Mouse (Mus musculus) embryo, embryonic 9.5 days (tissue): ENCODE measurements at regions not wholly inside any gene's neighbourhood (a gene's known extent, or its start where the extent isn't known, plus 50 kb on each side); places are given as distances from the start of the nearest gene placed in this dataset.

ENCODE experiments used
- DNase-seq: peaks from one replicate; pipeline ENCODE4 v3.0.0-alpha.2; 2017; ENCODE audit errors: extremely low spot score

DNA sequence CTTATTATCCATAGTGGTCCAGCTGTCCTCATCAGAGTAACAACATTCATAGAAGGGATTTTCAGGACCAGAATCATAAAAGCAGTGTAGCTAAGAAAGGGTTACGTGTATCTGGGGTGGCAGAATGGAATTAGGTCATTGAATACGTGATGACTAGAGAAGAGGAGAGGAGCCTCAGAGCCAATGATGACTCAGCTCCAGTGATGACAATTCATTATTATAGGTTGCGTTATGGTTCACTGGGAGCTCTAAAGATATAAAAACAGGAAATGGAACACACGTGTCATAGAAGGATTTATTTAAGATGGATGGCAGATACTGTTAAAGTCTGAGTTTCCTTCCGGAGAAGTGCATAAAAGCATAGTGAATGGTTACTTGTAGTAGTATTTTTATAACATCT is 291.6 kb downstream of the Isl1 start:
- no peak for DNase-seq

DNA sequence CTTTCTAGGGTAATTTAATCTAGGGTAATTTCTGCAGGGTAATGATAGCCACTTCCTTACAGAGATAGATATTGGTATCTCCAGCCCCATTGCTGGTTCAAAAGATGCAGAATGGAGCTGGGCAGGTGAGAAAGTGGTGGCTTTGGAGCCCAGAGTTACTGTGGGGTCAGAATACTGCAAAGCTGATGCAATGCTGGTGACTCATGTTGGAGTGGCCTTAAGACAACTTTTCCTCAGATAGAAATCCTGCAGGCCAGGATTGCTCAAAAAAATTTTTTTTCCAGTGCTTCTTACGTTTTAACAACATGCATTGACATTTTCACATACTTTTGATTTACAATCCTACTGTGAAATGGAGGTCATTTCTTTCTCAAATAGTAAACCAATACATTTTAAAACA is 305.8 kb downstream of the Isl1 start:
- DNase-seq: no peak

DNA sequence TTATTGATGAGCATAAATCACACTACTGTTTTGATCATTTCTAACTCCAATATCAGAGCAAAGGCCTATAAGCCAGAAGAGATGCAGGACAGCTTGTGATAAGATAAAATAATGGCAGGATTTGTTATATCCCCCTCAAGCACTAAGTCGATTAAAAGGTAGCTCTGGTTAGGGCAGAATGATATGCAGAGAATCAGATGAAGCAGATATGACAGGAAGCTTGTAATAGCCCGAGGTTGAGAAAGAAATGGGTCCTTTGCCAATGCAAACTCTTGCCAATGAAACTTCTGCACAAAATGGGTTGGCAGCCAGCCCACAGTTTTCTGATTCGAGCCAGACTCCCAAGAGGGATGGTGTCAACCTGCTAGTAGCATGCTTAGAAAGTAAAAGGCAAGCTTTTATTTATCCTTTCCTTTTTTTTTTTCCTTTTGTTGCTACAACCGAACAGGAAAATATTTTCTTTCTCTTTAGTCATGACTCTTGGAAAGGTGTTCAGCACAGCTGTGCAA is 307.0 kb downstream of the Isl1 start:
- no peak for DNase-seq

GRCm38 (mm10) chr13:115990591-115990990 is 318.9 kb downstream of the Isl1 start:
- no peak for DNase-seq

DNA sequence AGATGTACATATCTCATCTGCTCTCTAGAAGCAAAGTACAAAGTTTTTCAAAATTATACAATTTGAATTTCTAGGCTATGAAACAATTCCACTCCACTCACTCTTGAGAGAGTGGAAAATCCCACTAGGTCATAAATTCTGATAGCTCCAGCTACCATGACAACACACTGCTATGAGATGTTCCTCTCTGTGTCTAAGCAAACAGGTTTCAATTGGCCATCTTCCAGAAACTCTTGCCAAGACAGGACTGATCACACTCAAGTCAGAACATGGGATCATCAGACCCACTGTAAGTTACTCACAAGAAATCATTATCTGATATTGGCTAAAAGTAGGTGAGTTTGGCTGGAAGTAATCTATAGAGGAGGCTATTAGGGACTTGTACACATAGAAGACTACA is 320.4 kb downstream of the Isl1 start:
- no peak for DNase-seq

GRCm38 (mm10) chr13:115986282-115986681 is 323.2 kb downstream of the Isl1 start:
- DNase-seq: no peak

DNA sequence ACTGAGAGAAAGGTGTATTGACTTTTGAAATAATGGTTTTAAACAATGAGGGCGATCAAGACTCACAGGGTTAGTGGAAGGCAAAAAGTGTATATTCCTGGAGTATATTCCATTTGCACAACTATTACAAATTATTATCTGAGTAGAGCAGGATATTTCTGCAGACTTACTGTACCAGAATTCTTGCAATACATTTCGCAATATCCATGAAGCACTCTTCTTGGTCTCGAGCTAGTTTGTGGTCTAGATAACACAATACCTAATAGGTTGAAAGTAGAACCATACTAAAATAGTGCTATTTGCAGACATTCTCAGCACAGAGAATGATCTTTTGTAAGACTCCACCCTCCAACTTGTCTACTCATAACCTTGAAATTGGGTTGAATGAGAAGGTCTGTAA is 323.8 kb downstream of the Isl1 start:
- DNase-seq: no peak

GRCm38 (mm10) chr13:115977890-115978203 is 331.6 kb downstream of the Isl1 start:
- no peak for DNase-seq

DNA sequence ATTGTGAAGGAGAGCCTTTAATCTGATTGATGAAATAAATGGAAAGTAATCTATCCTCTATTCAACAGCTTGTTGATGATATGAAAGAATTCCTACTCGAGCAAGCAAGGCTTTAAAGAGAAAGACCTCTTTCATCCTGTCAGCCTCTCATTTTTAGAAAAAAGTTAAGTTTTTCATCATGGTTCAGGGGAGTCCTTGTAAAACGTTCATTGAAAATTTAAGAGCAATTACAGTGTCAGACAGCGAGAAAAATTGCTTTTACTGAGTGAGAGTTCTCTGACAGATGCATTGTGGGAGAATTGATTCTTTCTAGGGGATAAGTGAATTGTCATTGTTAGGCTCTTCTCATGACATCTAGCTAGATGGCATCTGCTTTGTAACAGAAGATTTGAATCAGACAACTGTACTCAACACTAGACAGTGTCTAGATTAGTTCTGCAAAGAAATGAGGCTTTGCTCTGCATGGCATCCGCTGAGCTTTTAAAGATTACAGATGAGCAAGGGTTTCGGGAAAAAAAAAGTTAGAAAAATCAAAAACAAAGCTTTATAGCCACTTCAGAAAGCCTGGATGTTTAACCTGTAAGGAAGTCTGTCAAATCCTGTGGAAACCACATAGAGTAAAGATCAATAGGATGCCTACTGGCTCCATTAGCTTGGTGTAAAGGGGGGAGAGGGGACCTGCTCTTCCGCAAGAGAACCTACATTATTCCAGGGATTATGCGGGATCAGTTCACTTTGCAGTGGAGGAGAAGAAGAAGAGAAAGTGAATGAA is 332.2 kb downstream of the Isl1 start:
- no peak for DNase-seq
